Mouse (Mus musculus) testis, adult 2 months (tissue): ENCODE data around the gene Chad.

Experiments used
- CTCF ChIP-seq: fragments of 200-500 bp; IDR thresholded peaks from 2 replicates; pipeline ENCODE4 v1.5.1; 2012; ENCODE audit warnings: low read depth, mild to moderate bottlenecking, inconsistent platforms, low read length, moderate library complexity; ENCODE audit not compliant: control insufficient read depth, insufficient read depth, insufficient replicate concordance
- POLR2A ChIP-seq: fragments of 200-500 bp; IDR thresholded peaks from 2 replicates; pipeline ENCODE4 v1.6.1; 2012; ENCODE audit warnings: low read depth, mild to moderate bottlenecking, inconsistent platforms, low read length, moderate library complexity; ENCODE audit not compliant: control insufficient read depth

DNA sequence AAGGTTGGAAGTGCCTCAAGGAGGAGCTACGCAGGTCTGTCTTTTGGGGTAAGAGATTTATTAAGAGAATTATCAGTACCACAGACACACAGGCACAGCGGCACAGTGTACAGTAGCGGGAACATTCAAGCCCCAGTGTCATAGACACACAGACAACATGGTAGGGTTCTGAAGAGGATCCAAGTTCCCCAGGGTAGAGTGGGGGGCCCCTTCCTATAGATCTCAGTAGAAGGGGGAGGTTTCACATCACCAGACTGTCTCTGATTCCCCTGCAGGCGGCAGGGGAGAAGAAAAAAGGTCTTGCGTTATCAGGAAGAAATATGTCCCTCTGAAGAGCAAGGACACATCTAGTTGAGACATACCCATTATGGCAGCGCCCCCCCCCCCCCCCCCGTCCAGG, 25.1 kb upstream of the Chad start:
- TF ChIP-seq CTCF (no peak), POLR2A (no peak)
